Mouse (Mus musculus): ENCODE results near the gene Sla2.

DNA sequence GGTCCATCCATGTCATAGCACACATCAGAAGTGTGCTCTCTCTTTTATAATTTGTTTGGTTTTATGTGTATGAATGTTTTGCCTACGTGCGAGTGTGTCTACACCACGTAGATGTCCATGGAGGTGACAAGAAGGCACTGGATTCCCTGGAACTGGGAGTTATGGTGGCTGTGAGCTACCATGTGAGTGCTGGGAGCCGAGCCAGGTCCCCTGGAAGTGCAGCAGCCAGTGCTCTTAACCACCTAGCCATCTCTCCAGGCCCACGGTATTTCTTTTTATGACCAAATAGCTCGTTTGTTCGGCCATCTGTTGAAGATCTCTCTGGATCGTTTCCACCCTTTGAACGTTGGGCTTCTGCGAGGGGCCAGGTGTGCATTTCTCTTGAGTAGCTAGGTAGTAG is 43.7 kb downstream of the Sla2 start:
- TF ChIP-seq CTCF (IDR thresholded peaks at IDR 0.05) (no peak), EP300 (IDR thresholded peaks at IDR 0.05; ENCODE audit: insufficient read depth, low read depth, low read length) (no peak), POLR2A (IDR thresholded peaks at IDR 0.05; ENCODE audit: insufficient read depth, low read depth, low read length) (no peak)

All from heart, adult 2 months (tissue).